Mouse (Mus musculus): ENCODE data around the gene Filip1. TPM values are rescaled to one million over a fixed set of nuclear protein-coding genes. Genes with fewer than 3 reads are reported as not detected.

The Filip1 gene
- polyA plus RNA-seq, 1 experiment from 2014 or later, result 4.0 TPM

GRCm38 (mm10) chr9:79947973-79948372, 64.7 kb downstream of the Filip1 start:
- Histone ChIP-seq H3K4me2 (ENCODE audit: low read length) (no peak overlapping the region), H3K27ac (ENCODE audit: low read length) (no peak overlapping the region), H3K36me3 (ENCODE audit: control insufficient read depth, insufficient read depth, low read length) (no peaks in the 10 kb centered on the region), H3K9me3 (replicated peaks; ENCODE audit: control insufficient read depth, low read length, poor library complexity, severe bottlenecking) (no peaks in the 10 kb centered on the region), H3K9ac (ENCODE audit: low read depth, low read length) (no peak overlapping the region), H3K27me3 (ENCODE audit: control insufficient read depth, insufficient read depth, low read depth, low read length) (no peaks in the 10 kb centered on the region), H3K4me1 (ENCODE audit: control insufficient read depth, insufficient read depth, low read length) (no peaks in the 10 kb centered on the region), H3K4me3 (ENCODE audit: low read depth, low read length) (no peak overlapping the region)
- WGBS, result 91% methylated on average over 2 of the region's 2 CpGs
- no peak for ATAC-seq

- no peaks in the 10 kb centered on the region for H3K36me3 ChIP-seq (ENCODE audit: control insufficient read depth, insufficient read depth, low read length)
- ATAC-seq, result no peak
- H3K27me3 ChIP-seq (ENCODE audit: control insufficient read depth, insufficient read depth, low read depth, low read length), result no peaks in the 10 kb centered on the region
- no peaks in the 10 kb centered on the region for H3K9me3 ChIP-seq (replicated peaks; ENCODE audit: control insufficient read depth, low read length, poor library complexity, severe bottlenecking)
- no peak overlapping the region for H3K27ac ChIP-seq (ENCODE audit: low read length)
- no peak overlapping the region for H3K9ac ChIP-seq (ENCODE audit: low read depth, low read length)
- H3K4me1 ChIP-seq (ENCODE audit: control insufficient read depth, insufficient read depth, low read length), result no peaks in the 10 kb centered on the region
- H3K4me2 ChIP-seq (ENCODE audit: low read length), result no peak overlapping the region
- no peak overlapping the region for H3K4me3 ChIP-seq (ENCODE audit: low read depth, low read length)
- WGBS, result 86% methylated on average over 3 of the region's 3 CpGs
Measured at GRCm38 (mm10) chr9:79947414-79947813, 65.2 kb downstream of the Filip1 start.

- no peaks in the 10 kb centered on the region for H3K36me3 ChIP-seq (ENCODE audit: control insufficient read depth, insufficient read depth, low read length)
- ATAC-seq, result no peak
- H3K4me1 ChIP-seq (ENCODE audit: control insufficient read depth, insufficient read depth, low read length), result no peaks in the 10 kb centered on the region
- H3K27me3 ChIP-seq (ENCODE audit: control insufficient read depth, insufficient read depth, low read depth, low read length), result no peaks in the 10 kb centered on the region
- H3K4me3 ChIP-seq (ENCODE audit: low read depth, low read length), result no peak overlapping the region
- H3K9ac ChIP-seq (ENCODE audit: low read depth, low read length), result no peak overlapping the region
- 71% methylated on average over 6 of the region's 6 CpGs for WGBS
- H3K27ac ChIP-seq (ENCODE audit: low read length), result no peak overlapping the region
- no peaks in the 10 kb centered on the region for H3K9me3 ChIP-seq (replicated peaks; ENCODE audit: control insufficient read depth, low read length, poor library complexity, severe bottlenecking)
- H3K4me2 ChIP-seq (ENCODE audit: low read length), result no peak overlapping the region
Measured at GRCm38 (mm10) chr9:79944872-79945271, 67.8 kb downstream of the Filip1 start.

GRCm38 (mm10) chr9:79943986-79944385, 68.7 kb downstream of the Filip1 start:
- WGBS, result 62% methylated on average over 10 of the region's 10 CpGs
- no peak overlapping the region for H3K4me3 ChIP-seq (ENCODE audit: low read depth, low read length)
- no peaks in the 10 kb centered on the region for H3K4me1 ChIP-seq (ENCODE audit: control insufficient read depth, insufficient read depth, low read length)
- H3K36me3 ChIP-seq (ENCODE audit: control insufficient read depth, insufficient read depth, low read length), result no peaks in the 10 kb centered on the region
- no peak overlapping the region for H3K9ac ChIP-seq (ENCODE audit: low read depth, low read length)
- no peak overlapping the region for H3K27ac ChIP-seq (ENCODE audit: low read length)
- no peak for ATAC-seq
- no peaks in the 10 kb centered on the region for H3K27me3 ChIP-seq (ENCODE audit: control insufficient read depth, insufficient read depth, low read depth, low read length)
- H3K9me3 ChIP-seq (replicated peaks; ENCODE audit: control insufficient read depth, low read length, poor library complexity, severe bottlenecking), result no peaks in the 10 kb centered on the region
- no peak overlapping the region for H3K4me2 ChIP-seq (ENCODE audit: low read length)

GRCm38 (mm10) chr9:79938416-79939206, 74.0 kb downstream of the Filip1 start:
- Histone ChIP-seq H3K36me3 (ENCODE audit: control insufficient read depth, insufficient read depth, low read length) (no peaks in the 10 kb centered on the region), H3K27me3 (ENCODE audit: control insufficient read depth, insufficient read depth, low read depth, low read length) (no peaks in the 10 kb centered on the region), H3K9ac (ENCODE audit: low read depth, low read length) (no peak overlapping the region), H3K27ac (ENCODE audit: low read length) (no peak overlapping the region), H3K4me3 (ENCODE audit: low read depth, low read length) (no peak overlapping the region), H3K9me3 (replicated peaks; ENCODE audit: control insufficient read depth, low read length, poor library complexity, severe bottlenecking) (no peaks in the 10 kb centered on the region), H3K4me2 (ENCODE audit: low read length) (no peak overlapping the region), H3K4me1 (ENCODE audit: control insufficient read depth, insufficient read depth, low read length) (no peaks in the 10 kb centered on the region)
- 79% methylated on average over 11 of the region's 11 CpGs for WGBS
- no peak for ATAC-seq

GRCm38 (mm10) chr9:79937570-79937969, 75.1 kb downstream of the Filip1 start:
- Histone ChIP-seq H3K9ac (ENCODE audit: low read depth, low read length) (no peak overlapping the region), H3K4me3 (ENCODE audit: low read depth, low read length) (no peak overlapping the region), H3K27ac (ENCODE audit: low read length) (no peak overlapping the region), H3K4me1 (ENCODE audit: control insufficient read depth, insufficient read depth, low read length) (no peaks in the 10 kb centered on the region), H3K4me2 (ENCODE audit: low read length) (no peak overlapping the region), H3K27me3 (ENCODE audit: control insufficient read depth, insufficient read depth, low read depth, low read length) (no peaks in the 10 kb centered on the region), H3K9me3 (replicated peaks; ENCODE audit: control insufficient read depth, low read length, poor library complexity, severe bottlenecking) (no peaks in the 10 kb centered on the region), H3K36me3 (ENCODE audit: control insufficient read depth, insufficient read depth, low read length) (no peaks in the 10 kb centered on the region)
- 64% methylated on average over 6 of the region's 6 CpGs for WGBS
- no peak for ATAC-seq

GRCm38 (mm10) chr9:79932578-79932977, 80.1 kb downstream of the Filip1 start:
- no peaks in the 10 kb centered on the region for H3K9me3 ChIP-seq (replicated peaks; ENCODE audit: control insufficient read depth, low read length, poor library complexity, severe bottlenecking)
- no peak overlapping the region for H3K4me3 ChIP-seq (ENCODE audit: low read depth, low read length)
- H3K4me2 ChIP-seq (ENCODE audit: low read length), result no peak overlapping the region
- no peak for ATAC-seq
- H3K27me3 ChIP-seq (ENCODE audit: control insufficient read depth, insufficient read depth, low read depth, low read length), result no peaks in the 10 kb centered on the region
- no peaks in the 10 kb centered on the region for H3K4me1 ChIP-seq (ENCODE audit: control insufficient read depth, insufficient read depth, low read length)
- WGBS, result 91% methylated on average over 5 of the region's 5 CpGs
- no peak overlapping the region for H3K9ac ChIP-seq (ENCODE audit: low read depth, low read length)
- H3K36me3 ChIP-seq (ENCODE audit: control insufficient read depth, insufficient read depth, low read length), result no peaks in the 10 kb centered on the region
- H3K27ac ChIP-seq (ENCODE audit: low read length), result no peak overlapping the region

- Histone ChIP-seq H3K27ac (ENCODE audit: low read length) (no peak overlapping the region), H3K4me1 (ENCODE audit: control insufficient read depth, insufficient read depth, low read length) (no peaks in the 10 kb centered on the region), H3K9ac (ENCODE audit: low read depth, low read length) (no peak overlapping the region), H3K27me3 (ENCODE audit: control insufficient read depth, insufficient read depth, low read depth, low read length) (no peaks in the 10 kb centered on the region), H3K9me3 (replicated peaks; ENCODE audit: control insufficient read depth, low read length, poor library complexity, severe bottlenecking) (no peaks in the 10 kb centered on the region), H3K36me3 (ENCODE audit: control insufficient read depth, insufficient read depth, low read length) (no peaks in the 10 kb centered on the region), H3K4me3 (ENCODE audit: low read depth, low read length) (no peak overlapping the region), H3K4me2 (ENCODE audit: low read length) (no peak overlapping the region)
- WGBS, result 93% methylated on average over 3 of the region's 3 CpGs
- no peak for ATAC-seq
Measured at GRCm38 (mm10) chr9:79928092-79928491, 84.6 kb downstream of the Filip1 start.

GRCm38 (mm10) chr9:79927156-79927870, 85.3 kb downstream of the Filip1 start:
- no peak overlapping the region for H3K4me3 ChIP-seq (ENCODE audit: low read depth, low read length)
- no peaks in the 10 kb centered on the region for H3K36me3 ChIP-seq (ENCODE audit: control insufficient read depth, insufficient read depth, low read length)
- H3K4me1 ChIP-seq (ENCODE audit: control insufficient read depth, insufficient read depth, low read length), result no peaks in the 10 kb centered on the region
- no peaks in the 10 kb centered on the region for H3K27me3 ChIP-seq (ENCODE audit: control insufficient read depth, insufficient read depth, low read depth, low read length)
- H3K9ac ChIP-seq (ENCODE audit: low read depth, low read length), result no peak overlapping the region
- H3K27ac ChIP-seq (ENCODE audit: low read length), result no peak overlapping the region
- no peaks in the 10 kb centered on the region for H3K9me3 ChIP-seq (replicated peaks; ENCODE audit: control insufficient read depth, low read length, poor library complexity, severe bottlenecking)
- ATAC-seq, result no peak
- H3K4me2 ChIP-seq (ENCODE audit: low read length), result no peak overlapping the region
- 90% methylated on average over 21 of the region's 21 CpGs for WGBS
